Mouse (Mus musculus) embryo, embryonic 10 days (tissue): ENCODE results near the gene Pin1rt1.
A peak's percentile ranks its signal among the peaks of the same experiment; 100 is the strongest.

Experiments
- DNase-seq: peaks from one replicate; pipeline ENCODE4 v3.0.0-alpha.2; 2015; ENCODE audit warnings: low spot score

Pin1rt1 gene

GRCm38 (mm10) chr2:104716279-104716678 is at the start of gene Pin1rt1:
Pin1rt1 (minus strand) TSS chr2:104716379.
- DNase-seq, result no peak

GRCm38 (mm10) chr2:104764018-104764417 is 47.8 kb upstream of the Pin1rt1 start:
- DNase-seq, result no peak

GRCm38 (mm10) chr2:104763134-104763703 is 47.0 kb upstream of the Pin1rt1 start:
- DNase-seq, result no peak

- peak; percentile 56 for DNase-seq
These were observed 34.4 kb upstream of the Pin1rt1 start for GRCm38 (mm10) chr2:104750611-104751010.

DNA sequence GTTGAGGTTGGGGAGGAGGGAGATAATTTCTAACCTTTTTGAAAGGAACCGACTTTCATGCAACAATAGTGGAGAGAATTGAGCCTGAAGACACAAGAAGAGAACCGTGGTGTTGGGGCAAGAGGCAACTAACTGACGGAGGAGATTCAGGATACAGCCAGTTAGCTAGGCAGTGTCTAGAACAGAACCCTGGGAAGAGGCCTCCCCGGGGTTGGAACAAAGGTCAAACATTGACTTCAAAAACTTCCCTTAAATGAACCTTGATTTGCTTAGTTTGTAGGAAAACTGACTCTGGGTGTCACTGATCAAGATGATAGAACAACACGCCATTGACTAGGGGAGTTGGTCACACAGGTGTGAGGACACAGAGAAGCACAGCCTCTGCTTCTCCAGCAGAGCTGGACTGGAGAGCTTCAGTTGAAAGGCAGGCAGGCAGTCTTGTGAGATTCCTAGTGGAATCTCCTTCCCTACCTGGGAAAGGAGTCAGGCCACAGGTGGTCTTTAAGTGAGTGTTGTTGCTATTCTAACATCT is 32.5 kb upstream of the Pin1rt1 start:
- no peak for DNase-seq

GRCm38 (mm10) chr2:104746251-104746650 is 30.1 kb upstream of the Pin1rt1 start:
- DNase-seq, result no peak

DNA sequence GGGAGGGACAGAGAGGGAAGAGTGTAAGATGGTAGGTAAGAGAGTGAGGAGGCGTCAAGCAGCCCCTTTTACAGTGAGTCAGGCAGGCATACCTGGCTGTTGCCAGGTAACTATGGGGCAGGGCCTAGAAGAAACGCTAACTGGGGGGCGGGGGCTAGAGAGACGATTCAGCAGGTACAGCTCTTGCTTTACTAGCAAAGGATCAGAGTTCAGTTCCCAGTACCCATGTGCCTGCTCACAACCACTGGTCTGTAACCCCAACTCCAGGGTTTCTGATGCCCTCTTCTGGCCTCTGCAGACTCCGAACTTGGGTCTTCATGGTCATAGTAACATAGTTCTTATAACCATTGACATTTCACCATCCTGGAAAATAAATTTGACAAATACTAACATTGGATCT is 27.8 kb upstream of the Pin1rt1 start:
- DNase-seq, result no peak

DNA sequence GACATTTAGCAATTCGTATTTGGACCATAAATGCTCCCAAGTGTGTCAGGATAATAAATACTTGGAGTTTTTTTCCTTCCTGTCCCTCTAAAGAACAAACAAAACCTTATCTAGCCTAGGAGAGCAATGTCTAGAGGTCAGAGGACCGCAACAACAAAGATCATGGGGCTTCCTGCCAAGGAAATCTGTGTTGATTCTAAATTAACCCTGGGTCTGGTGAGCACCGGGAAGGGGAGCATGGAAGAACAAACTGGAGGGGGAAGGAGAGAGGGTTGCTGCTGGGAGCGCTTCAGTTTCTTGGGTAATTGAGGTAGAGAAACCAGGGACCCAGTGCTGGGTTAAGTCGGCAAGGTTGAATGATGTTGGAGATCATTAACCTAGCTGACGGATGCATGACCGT is 27.0 kb upstream of the Pin1rt1 start:
- no peak for DNase-seq

DNA sequence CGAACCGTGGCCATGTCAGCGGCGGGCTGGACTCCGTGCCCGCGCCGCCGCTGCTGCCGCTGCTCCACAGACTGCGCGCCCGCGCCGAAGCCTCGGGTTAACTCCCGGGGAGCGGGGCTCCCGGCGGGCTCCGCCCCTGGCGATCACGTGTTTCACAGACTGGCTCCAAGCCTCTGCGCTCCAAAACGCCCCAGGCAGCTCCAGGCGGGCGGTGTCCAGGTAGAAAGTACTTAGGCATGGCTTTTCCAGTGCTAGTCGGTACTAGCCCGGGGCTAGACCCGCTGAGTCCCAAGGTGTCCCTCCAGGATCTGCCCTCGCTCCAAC is 26.5 kb upstream of the Pin1rt1 start, which contains the start of gene Depdc7:
Gene Depdc7, minus strand, starts transcription at position 138 of the 324 bp plus-strand sequence.
- peak; percentile 81 for DNase-seq

DNA sequence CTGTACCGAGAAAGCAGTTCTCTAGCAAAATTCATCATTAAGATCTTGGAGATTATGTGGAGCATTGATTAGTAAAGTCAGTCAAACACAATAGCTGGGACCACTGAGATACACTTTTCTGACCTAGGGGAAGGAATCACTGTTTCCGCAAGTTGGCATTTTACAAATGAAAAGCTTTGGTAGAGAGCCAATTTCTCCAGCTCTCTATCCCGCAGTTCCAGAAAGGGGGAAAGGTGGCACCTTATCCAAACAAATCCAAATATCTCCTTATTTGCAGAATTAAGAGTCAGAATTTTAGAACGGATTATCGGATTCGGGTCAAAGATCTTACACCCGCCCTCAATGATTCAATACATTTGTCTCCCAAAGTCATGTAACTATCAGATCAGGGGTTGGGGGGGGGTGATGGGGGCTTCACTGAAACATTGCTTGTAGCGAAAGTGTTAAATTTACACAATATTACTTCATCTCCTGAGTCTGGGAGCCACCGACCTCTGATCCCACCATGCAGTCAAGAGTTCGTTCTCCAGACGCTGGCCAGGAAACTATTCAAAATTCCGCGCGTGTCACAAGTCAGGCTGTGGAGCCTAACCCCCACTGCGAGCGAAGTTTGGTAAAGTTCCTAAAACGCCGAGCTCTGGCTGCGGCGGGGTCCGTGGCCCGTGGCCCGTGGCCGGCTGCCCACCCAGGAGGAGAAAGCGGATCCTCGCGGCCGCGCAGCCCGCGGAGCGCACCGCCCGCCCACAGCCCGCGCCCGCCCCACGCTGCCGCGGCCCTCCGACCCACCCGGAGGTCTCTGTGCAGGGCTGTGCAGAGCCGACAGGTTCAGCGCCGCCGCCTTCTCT is 25.9 kb upstream of the Pin1rt1 start:
- DNase-seq, result no peak

GRCm38 (mm10) chr2:104741015-104741758 is 25.0 kb upstream of the Pin1rt1 start:
- DNase-seq, result no peak

GRCm38 (mm10) chr2:104740248-104740949 is 24.2 kb upstream of the Pin1rt1 start:
- DNase-seq, result no peak

DNA sequence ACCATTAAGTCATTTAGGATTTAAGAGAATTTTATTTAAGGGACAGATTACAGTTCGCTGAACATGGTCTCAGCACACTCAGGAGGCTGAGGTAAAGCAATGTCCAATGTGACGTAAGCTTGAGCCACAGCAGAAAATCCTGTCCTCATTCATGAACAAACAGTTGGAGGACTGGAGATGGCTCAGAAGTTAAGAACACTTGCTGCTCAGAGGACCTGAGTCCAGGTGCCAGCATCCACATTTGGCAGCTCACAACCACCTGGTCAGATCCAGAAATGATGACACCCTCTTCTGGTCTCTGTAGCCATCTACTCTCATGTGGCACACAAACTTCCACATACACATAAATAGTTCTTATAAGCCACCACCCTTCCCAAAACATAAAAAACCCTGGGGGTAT is 23.5 kb upstream of the Pin1rt1 start:
- no peak for DNase-seq

GRCm38 (mm10) chr2:104736241-104736640 is 20.1 kb upstream of the Pin1rt1 start:
- no peak for DNase-seq

DNA sequence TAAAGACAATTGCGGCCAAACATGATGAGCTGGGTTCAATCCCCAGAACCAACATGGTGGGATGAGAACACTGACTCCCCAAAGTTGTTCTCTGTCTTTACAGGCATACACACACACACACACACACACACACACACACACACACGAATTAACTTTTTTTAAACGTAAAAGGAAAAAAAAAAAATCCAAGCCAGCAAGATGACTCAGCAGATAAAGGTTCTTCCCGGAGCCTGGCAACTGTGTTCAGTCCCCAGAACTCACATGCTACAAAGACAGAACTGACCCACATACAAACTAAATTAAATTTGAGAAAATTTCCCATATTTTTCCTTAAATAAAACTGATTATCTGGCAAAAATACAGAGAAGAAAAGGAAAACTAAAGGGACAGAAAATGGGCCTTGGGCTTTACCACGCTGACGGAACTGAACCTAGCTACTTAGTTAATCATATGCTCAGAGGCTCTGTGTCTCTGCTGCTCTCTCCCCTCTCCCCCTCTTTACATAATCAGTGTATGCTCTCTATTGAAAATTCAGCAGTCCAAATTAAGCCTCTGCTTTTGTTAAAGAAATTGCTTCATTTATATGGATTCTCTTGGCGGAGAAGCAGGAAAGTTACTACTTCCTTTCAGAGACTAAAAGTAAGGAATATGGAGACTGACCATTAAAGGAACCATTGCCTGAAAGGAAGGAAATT is 16.5 kb upstream of the Pin1rt1 start:
- DNase-seq, result no peak

- DNase-seq, result no peak
These were observed 15.9 kb upstream of the Pin1rt1 start for GRCm38 (mm10) chr2:104732033-104732444.

DNA sequence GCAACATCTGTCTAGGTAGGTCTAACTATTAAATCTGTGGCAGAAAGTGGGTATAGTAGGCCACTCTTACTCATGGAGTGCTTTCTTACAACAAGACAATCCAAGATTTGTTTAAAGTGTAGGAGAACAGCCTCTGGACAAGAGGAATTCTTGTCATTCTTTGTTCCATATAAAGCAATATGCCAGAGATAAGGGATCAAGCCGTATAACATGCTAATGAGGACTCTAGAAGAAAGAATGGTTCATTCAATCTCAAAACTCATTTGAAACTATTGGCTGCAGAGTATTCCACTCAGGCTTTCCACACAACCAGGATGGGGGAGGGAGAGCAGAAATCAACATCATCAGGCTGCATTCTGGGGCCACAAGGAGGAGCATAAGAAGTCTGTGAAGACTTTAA is 11.2 kb upstream of the Pin1rt1 start:
- DNase-seq, result no peak

DNA sequence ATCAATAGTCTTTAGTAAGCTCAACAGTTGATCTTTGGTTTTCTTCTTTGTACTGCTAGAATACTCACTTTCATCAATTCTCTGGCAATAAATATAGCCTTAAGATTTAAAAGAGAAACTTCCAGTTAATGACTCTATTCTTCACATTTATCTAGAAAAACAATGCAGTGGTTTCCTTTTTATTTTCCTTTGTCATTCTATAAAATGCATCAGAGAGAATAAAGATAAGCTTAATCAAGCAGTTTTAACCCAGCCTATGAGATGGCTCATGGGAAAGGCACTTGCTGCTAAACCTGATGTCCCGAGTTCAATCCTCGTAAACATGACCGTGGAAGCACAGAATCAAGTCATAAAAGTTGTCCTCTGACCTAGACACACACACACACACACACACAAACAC is 5.8 kb upstream of the Pin1rt1 start:
- no peak for DNase-seq

DNA sequence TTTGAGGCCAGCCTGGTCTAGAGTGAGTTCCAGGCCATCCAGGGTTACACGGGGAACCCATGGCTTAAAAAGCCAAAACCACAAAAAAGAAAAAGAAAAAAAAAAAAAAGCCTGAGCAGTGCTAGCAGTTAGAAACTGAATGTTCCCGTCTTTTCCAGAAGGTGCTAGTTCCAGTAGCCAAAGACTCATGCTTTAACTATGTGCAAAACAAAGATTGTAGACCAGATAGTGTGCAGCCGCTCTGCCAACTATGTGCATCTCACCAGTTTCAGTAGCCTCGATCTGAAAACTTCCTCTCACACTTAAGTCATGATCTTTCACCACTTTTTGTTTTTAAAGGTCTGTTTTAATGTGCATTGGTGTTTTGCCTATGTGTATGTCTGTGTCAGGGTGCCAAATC is 1.6 kb upstream of the Pin1rt1 start:
- no peak for DNase-seq

DNA sequence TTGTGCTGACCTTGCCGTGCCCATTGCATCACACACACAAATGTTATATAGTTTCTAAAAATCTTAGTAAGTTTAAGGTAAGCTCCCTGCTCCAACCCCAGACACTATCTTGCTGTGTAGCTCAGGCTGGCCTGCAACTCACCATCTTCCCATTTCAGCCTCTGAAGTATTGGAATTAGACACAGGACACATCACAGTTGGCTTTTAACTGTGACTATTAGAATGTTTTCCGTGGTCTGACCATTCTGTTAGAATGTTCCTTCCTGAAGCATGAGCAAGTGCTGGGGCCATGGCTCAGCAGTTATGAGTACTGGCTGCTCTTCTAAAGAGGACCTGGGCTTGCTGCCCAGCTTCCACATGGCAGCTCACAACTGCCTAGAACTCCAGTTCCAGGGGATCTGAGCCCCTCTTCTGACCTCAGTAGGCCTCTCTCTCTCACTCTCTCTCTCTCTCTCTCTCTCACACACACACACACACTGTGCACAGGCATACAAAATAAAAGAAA is 1.1 kb upstream of the Pin1rt1 start:
- DNase-seq, result no peak

- DNase-seq, result peak; percentile 11
These were observed 1.9 kb downstream of the Pin1rt1 start for GRCm38 (mm10) chr2:104714254-104714691.
